Mouse (Mus musculus) C2C12 (cell line): Measurements from ENCODE around the gene Olfml3.

ENCODE experiments used
- CEBPB ChIP-seq: IDR thresholded peaks from one replicate; pipeline ENCODE4 v1.6.1; 2011; ENCODE audit warnings: low read depth, mild to moderate bottlenecking, control low read depth, moderate library complexity
- CTCF ChIP-seq: IDR thresholded peaks from one replicate; pipeline ENCODE4 v1.5.1; 2011; ENCODE audit not compliant: control insufficient read depth, insufficient read depth, insufficient read length
- MAX ChIP-seq: IDR thresholded peaks from one replicate; pipeline ENCODE4 v1.6.1; 2011; ENCODE audit warnings: mild to moderate bottlenecking, control low read depth
- MYOG ChIP-seq: IDR thresholded peaks from one replicate; pipeline ENCODE4 v1.6.1; 2011; ENCODE audit not compliant: control insufficient read depth, insufficient read length; ENCODE audit errors: extremely low read depth
- USF1 ChIP-seq: IDR thresholded peaks from one replicate; pipeline ENCODE4 v1.6.1; 2011; ENCODE audit warnings: low read depth, mild to moderate bottlenecking, control low read depth, moderate library complexity

DNA sequence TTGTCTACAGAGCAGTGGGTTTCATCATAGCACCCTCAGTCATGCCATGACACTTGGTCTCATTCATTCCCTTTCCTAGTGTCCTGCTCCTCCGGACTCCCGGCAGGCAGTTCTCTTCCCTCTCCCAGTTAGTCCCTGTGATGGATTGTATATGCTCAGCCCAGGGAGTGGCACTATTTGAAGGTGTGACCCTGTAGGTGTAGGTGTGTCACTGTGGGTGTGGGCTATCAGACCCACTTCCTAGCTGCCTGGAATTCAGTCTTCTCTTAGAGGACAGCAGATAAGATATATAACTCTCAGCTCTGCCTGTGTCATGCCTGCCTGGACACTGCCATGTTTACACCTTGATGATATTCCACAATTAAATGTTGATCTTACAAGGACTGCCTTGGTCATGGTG is 19.1 kb upstream of the Olfml3 start:
- no peak for TF ChIP-seq CTCF
- TF ChIP-seq USF1, result no peak
- TF ChIP-seq MAX, result no peak
- TF ChIP-seq CEBPB, result no peak
- TF ChIP-seq MYOG, result no peak
